Mouse (Mus musculus): ENCODE results near the gene Fgd6. TPM values are rescaled to one million over a fixed set of nuclear protein-coding genes. Genes with fewer than 3 reads are reported as not detected.

The Fgd6 gene
- polyA plus RNA-seq, 1 experiment from 2014 or later, result 1.7 TPM

GRCm38 (mm10) chr10:94090032-94090431, 54.2 kb downstream of the Fgd6 start:
- H3K4me3 ChIP-seq (ENCODE audit: low read depth, low read length), result no peak overlapping the region
- no peak for TF ChIP-seq EP300 (optimal IDR thresholded peaks at IDR 0.05)
- TF ChIP-seq CTCF (IDR thresholded peaks at IDR 0.05; ENCODE audit: low read depth), result no peak
- H3K36me3 ChIP-seq (ENCODE audit: control insufficient read depth, insufficient read depth, low read length), result no peaks in the 10 kb centered on the region
- WGBS, result 88% methylated on average over 3 of the region's 3 CpGs
- no peak overlapping the region for H3K9ac ChIP-seq (ENCODE audit: low read length)
- no peaks in the 10 kb centered on the region for H3K4me1 ChIP-seq (replicated peaks; ENCODE audit: control insufficient read depth, insufficient read depth)
- H3K9me3 ChIP-seq (ENCODE audit: control insufficient read depth, low read length), result peaks cover 4% of the 10 kb centered on the region; the same call in 1 of the 2 replicates
- ATAC-seq (ENCODE audit: low FRiP score, low TSS enrichment) (no peak), DNase-seq (ENCODE audit: low spot score) (no peak)
- no peaks in the 10 kb centered on the region for H3K27me3 ChIP-seq (ENCODE audit: control insufficient read depth, insufficient read depth, low read length)
- no peak overlapping the region for H3K27ac ChIP-seq (replicated peaks)
- H3K4me2 ChIP-seq (replicated peaks; ENCODE audit: low read depth), result no peak overlapping the region

GRCm38 (mm10) chr10:94093534-94093933, 57.7 kb downstream of the Fgd6 start:
- no peak overlapping the region for H3K9ac ChIP-seq (ENCODE audit: low read length)

GRCm38 (mm10) chr10:94095743-94096465, 60.1 kb downstream of the Fgd6 start:
- Histone ChIP-seq H3K27ac (replicated peaks) (0 out of 2 replicates have a peak overlapping the region, but pooled peaks have one; percentile 18), H3K4me3 (ENCODE audit: low read depth, low read length) (no peak overlapping the region), H3K9me3 (ENCODE audit: control insufficient read depth, low read length) (peaks cover 4% of the 10 kb centered on the region; the same call in 1 of the 2 replicates), H3K4me1 (replicated peaks; ENCODE audit: control insufficient read depth, insufficient read depth) (0 out of 2 replicates have a peak, but pooled peaks cover 3% of the 10 kb centered on the region), H3K4me2 (replicated peaks; ENCODE audit: low read depth) (no peak overlapping the region), H3K9ac (ENCODE audit: low read length) (no peak overlapping the region), H3K27me3 (ENCODE audit: control insufficient read depth, insufficient read depth, low read length) (no peaks in the 10 kb centered on the region), H3K36me3 (ENCODE audit: control insufficient read depth, insufficient read depth, low read length) (no peaks in the 10 kb centered on the region)
- ATAC-seq (ENCODE audit: low FRiP score, low TSS enrichment), result no peak
- TF ChIP-seq CTCF (IDR thresholded peaks at IDR 0.05; ENCODE audit: low read depth), result no peak
- TF ChIP-seq EP300 (optimal IDR thresholded peaks at IDR 0.05), result no peak
- DNase-seq (ENCODE audit: low spot score), result no peak
- 48% methylated on average over 17 of the region's 17 CpGs for WGBS

More at GRCm38 (mm10) chr10:94093534-94093933, 57.7 kb downstream of the Fgd6 start:
- no peak overlapping the region for H3K4me3 ChIP-seq (ENCODE audit: low read depth, low read length)
- H3K27me3 ChIP-seq (ENCODE audit: control insufficient read depth, insufficient read depth, low read length), result no peaks in the 10 kb centered on the region
- ATAC-seq (ENCODE audit: low FRiP score, low TSS enrichment) (no peak), DNase-seq (ENCODE audit: low spot score) (no peak)
- H3K36me3 ChIP-seq (ENCODE audit: control insufficient read depth, insufficient read depth, low read length), result no peaks in the 10 kb centered on the region
- WGBS, result 56% methylated on average over 5 of the region's 5 CpGs
- H3K27ac ChIP-seq (replicated peaks), result no peak overlapping the region
- H3K4me1 ChIP-seq (replicated peaks; ENCODE audit: control insufficient read depth, insufficient read depth), result 0 out of 2 replicates have a peak, but pooled peaks cover 3% of the 10 kb centered on the region
- no peak overlapping the region for H3K4me2 ChIP-seq (replicated peaks; ENCODE audit: low read depth)
- peaks cover 4% of the 10 kb centered on the region; the same call in 1 of the 2 replicates for H3K9me3 ChIP-seq (ENCODE audit: control insufficient read depth, low read length)
- no peak for TF ChIP-seq EP300 (optimal IDR thresholded peaks at IDR 0.05)

- Histone ChIP-seq H3K4me1 (replicated peaks; ENCODE audit: control insufficient read depth, insufficient read depth) (0 out of 2 replicates have a peak, but pooled peaks cover 3% of the 10 kb centered on the region), H3K27ac (replicated peaks) (no peak overlapping the region), H3K27me3 (ENCODE audit: control insufficient read depth, insufficient read depth, low read length) (no peaks in the 10 kb centered on the region), H3K9me3 (ENCODE audit: control insufficient read depth, low read length) (no peaks in the 10 kb centered on the region), H3K4me2 (replicated peaks; ENCODE audit: low read depth) (no peak overlapping the region), H3K4me3 (ENCODE audit: low read depth, low read length) (no peak overlapping the region), H3K9ac (ENCODE audit: low read length) (no peak overlapping the region), H3K36me3 (ENCODE audit: control insufficient read depth, insufficient read depth, low read length) (no peaks in the 10 kb centered on the region)
- 63% methylated on average over 3 of the region's 3 CpGs for WGBS
- TF ChIP-seq CTCF (IDR thresholded peaks at IDR 0.05; ENCODE audit: low read depth) (no peak), EP300 (optimal IDR thresholded peaks at IDR 0.05) (no peak)
- DNase-seq (ENCODE audit: low spot score) (no peak), ATAC-seq (ENCODE audit: low FRiP score, low TSS enrichment) (0 out of 2 replicates have a peak, but pooled peaks have one; percentile 18)
Observed at GRCm38 (mm10) chr10:94097081-94097845, 61.5 kb downstream of the Fgd6 start.

GRCm38 (mm10) chr10:94098100-94098499, 62.3 kb downstream of the Fgd6 start:
- no peak overlapping the region for H3K27ac ChIP-seq (replicated peaks)
- TF ChIP-seq EP300 (optimal IDR thresholded peaks at IDR 0.05) (no peak), CTCF (IDR thresholded peaks at IDR 0.05; ENCODE audit: low read depth) (peak; percentile 4; the same call in 1 of the 2 replicates)
- no peaks in the 10 kb centered on the region for H3K9me3 ChIP-seq (ENCODE audit: control insufficient read depth, low read length)
- WGBS, result 83% methylated on average over 3 of the region's 3 CpGs
- H3K4me3 ChIP-seq (ENCODE audit: low read depth, low read length), result no peak overlapping the region
- 0 out of 2 replicates have a peak, but pooled peaks cover 3% of the 10 kb centered on the region for H3K4me1 ChIP-seq (replicated peaks; ENCODE audit: control insufficient read depth, insufficient read depth)
- H3K36me3 ChIP-seq (ENCODE audit: control insufficient read depth, insufficient read depth, low read length), result no peaks in the 10 kb centered on the region
- DNase-seq (ENCODE audit: low spot score) (no peak), ATAC-seq (ENCODE audit: low FRiP score, low TSS enrichment) (no peak)
- no peak overlapping the region for H3K4me2 ChIP-seq (replicated peaks; ENCODE audit: low read depth)
- H3K27me3 ChIP-seq (ENCODE audit: control insufficient read depth, insufficient read depth, low read length), result no peaks in the 10 kb centered on the region
- H3K9ac ChIP-seq (ENCODE audit: low read length), result no peak overlapping the region
